Comparison of ENCODE assay signal across 20 mouse cellular contexts in genomic region chr10:12850781-12851471, GRCm38 (mm10). TPM values are rescaled to one million over a fixed set of nuclear protein-coding genes. Genes with fewer than 3 reads are reported as not detected.
A peak's percentile ranks its signal among the peaks of the same experiment; 100 is the strongest.
DNase-seq lines count a peak whose midpoint lies in the region; ATAC-seq lines count a peak whose summit lies in the region.
"Had no signal": no experiment of that assay in that cellular context is flagged by ENCODE, and none has a peak within 500 bp of the region (broad histone marks: within the 10 kb centered on the region; RNA-seq: fewer than 3 reads in every experiment).

No protein-coding gene starts in this region.

- no peaks in the 10 kb centered on the region for H3K9me3 ChIP-seq in heart, embryonic 16.5 days (replicated peaks; ENCODE audit: control insufficient read depth, low read length)
- no peaks in the 10 kb centered on the region for H3K9me3 ChIP-seq in forebrain, embryonic 12.5 days
- no peaks in the 10 kb centered on the region for H3K9me3 ChIP-seq in limb, embryonic 10.5 days (replicated peaks)
- H3K9me3 ChIP-seq: forebrain, embryonic 15.5 days; liver, embryonic 12.5 days; megakaryocyte, embryonic 14.5 days; midbrain, embryonic 15.5 days had no signal

- H3K4me3 ChIP-seq in heart, embryonic 16.5 days (ENCODE audit: low read length), result no peak overlapping the region
- no peak overlapping the region for H3K4me3 ChIP-seq in forebrain, embryonic 12.5 days (replicated peaks)
- H3K4me3 ChIP-seq in limb, embryonic 10.5 days, result no peak overlapping the region
- H3K4me3 ChIP-seq: erythroblast, embryonic 14.5 days; forebrain, embryonic 15.5 days; liver, embryonic 12.5 days; megakaryocyte, embryonic 14.5 days; midbrain, embryonic 15.5 days had no signal

- no peak overlapping the region for H3K9ac ChIP-seq in heart, embryonic 16.5 days (ENCODE audit: low read length)
- no peak overlapping the region for H3K9ac ChIP-seq in forebrain, embryonic 12.5 days
- H3K9ac ChIP-seq: forebrain, embryonic 15.5 days; liver, embryonic 12.5 days; lung, embryonic 14.5 days; midbrain, embryonic 15.5 days had no signal

- 0 out of 2 replicates have a peak, but pooled peaks have one; percentile 43 for ATAC-seq in cerebellum, adult (ENCODE audit: insufficient number of reproducible peaks, low FRiP score, low TSS enrichment)
- no peak for ATAC-seq in heart, embryonic 16.5 days (replicated peaks; ENCODE audit: extremely low read depth, insufficient read depth, low FRiP score)
- no peak for ATAC-seq in forebrain, embryonic 12.5 days (ENCODE audit: low FRiP score)
- ATAC-seq: forebrain, embryonic 15.5 days; hindbrain, embryonic 16.5 days; liver, embryonic 12.5 days; midbrain, embryonic 15.5 days had no signal

- peaks cover 26% of the 10 kb centered on the region for H3K4me1 ChIP-seq in heart, embryonic 16.5 days (ENCODE audit: control insufficient read depth, insufficient read depth, low read length)
- 0 out of 2 replicates have a peak, but pooled peaks cover 4% of the 10 kb centered on the region for H3K4me1 ChIP-seq in forebrain, embryonic 12.5 days
- H3K4me1 ChIP-seq in limb, embryonic 10.5 days, result peaks cover 8% of the 10 kb centered on the region; the same call in 1 of the 2 replicates
- H3K4me1 ChIP-seq: forebrain, embryonic 15.5 days; midbrain, embryonic 15.5 days had no signal

- no peak for DNase-seq in cerebellum, adult 8-10 months
- DNase-seq in heart, postnatal 4 days, result no peak
- DNase-seq in retina, postnatal 1 day, result peak; percentile 11
- DNase-seq in retina, embryonic 14.5 days (ENCODE audit: low spot score), result no peak
- no peak for DNase-seq in limb, embryonic 10.5 days (ENCODE audit: low spot score)
- DNase-seq: adrenal gland, postnatal 10 days; cerebellum, adult 18-20 months; kidney, adult 8-10 months; lung, embryonic 14.5 days; spleen, adult 18-20 months; thymus, postnatal 14 days had no signal

- 65% methylated on average over 7 of the region's 7 CpGs for WGBS in heart, embryonic 16.5 days
- WGBS in forebrain, embryonic 12.5 days, result 89% methylated on average over 7 of the region's 7 CpGs
- WGBS in limb, embryonic 10.5 days, result 85% methylated on average over 7 of the region's 7 CpGs

- 0 out of 2 replicates have a peak, but pooled peaks cover 3% of the 10 kb centered on the region for H3K36me3 ChIP-seq in heart, embryonic 16.5 days (ENCODE audit: control insufficient read depth, insufficient read depth)
- H3K36me3 ChIP-seq in forebrain, embryonic 12.5 days (replicated peaks), result no peaks in the 10 kb centered on the region
- H3K36me3 ChIP-seq in limb, embryonic 10.5 days, result peaks cover 12% of the 10 kb centered on the region
- H3K36me3 ChIP-seq: forebrain, embryonic 15.5 days; liver, embryonic 12.5 days; midbrain, embryonic 15.5 days had no signal

- no peak overlapping the region for H3K4me2 ChIP-seq in heart, embryonic 16.5 days (ENCODE audit: low read depth, low read length)
- H3K4me2 ChIP-seq in forebrain, embryonic 12.5 days, result no peak overlapping the region
- H3K4me2 ChIP-seq: forebrain, embryonic 15.5 days; liver, embryonic 12.5 days; lung, embryonic 14.5 days; midbrain, embryonic 15.5 days had no signal

- no peaks in the 10 kb centered on the region for H3K27me3 ChIP-seq in heart, embryonic 16.5 days (ENCODE audit: control insufficient read depth, insufficient read depth, low read length)
- H3K27me3 ChIP-seq in forebrain, embryonic 12.5 days, result no peaks in the 10 kb centered on the region
- no peaks in the 10 kb centered on the region for H3K27me3 ChIP-seq in limb, embryonic 10.5 days (ENCODE audit: low read depth, poor library complexity, severe bottlenecking)
- H3K27me3 ChIP-seq: forebrain, embryonic 15.5 days; liver, embryonic 12.5 days; megakaryocyte, embryonic 14.5 days; midbrain, embryonic 15.5 days had no signal

- H3K27ac ChIP-seq in heart, embryonic 16.5 days (ENCODE audit: low read length), result 0 out of 2 replicates have a peak overlapping the region, but pooled peaks have one; percentile 7
- no peak overlapping the region for H3K27ac ChIP-seq in forebrain, embryonic 12.5 days
- H3K27ac ChIP-seq in limb, embryonic 10.5 days, result no peak overlapping the region
- H3K27ac ChIP-seq: forebrain, embryonic 15.5 days; liver, embryonic 12.5 days; midbrain, embryonic 15.5 days had no signal

RNA-seq across cellular contexts. Expression of gene Utrn, which starts 18.2 kb away (rescaled TPM):
- polyA plus RNA-seq in heart, embryonic 16.5 days (2015; fragmentation: Nextera tagmentation; extraction: Ambion mirVana), result 65.7 and 66.8 TPM in 2 replicates
- total RNA-seq in heart, postnatal 4 days (2021), result 100 to 1,000 TPM in 1 of 2 experiments, 10 to 100 TPM in 1; 95.0 to 104 TPM
- polyA plus RNA-seq in forebrain, embryonic 12.5 days (2016; fragmentation: Nextera tagmentation; extraction: Ambion mirVana), result 30.2 and 34.3 TPM in 2 replicates
- 40.2 and 49.0 TPM in 2 replicates for polyA plus RNA-seq in limb, embryonic 10.5 days (2016; fragmentation: Nextera tagmentation; extraction: Ambion mirVana)
